Mouse (Mus musculus): ENCODE results near the gene Amer3. TPM values are rescaled to one million over a fixed set of nuclear protein-coding genes. Genes with fewer than 3 reads are reported as not detected.
"Not testable (repeated sequence)": the region's sequence is repeated elsewhere in the genome, so short reads cannot be mapped to it uniquely, and the experiment has no call there.

The Amer3 gene
- total RNA-seq (2021) = 10 to 100 TPM; 24.9 to 28.5 TPM

DNA sequence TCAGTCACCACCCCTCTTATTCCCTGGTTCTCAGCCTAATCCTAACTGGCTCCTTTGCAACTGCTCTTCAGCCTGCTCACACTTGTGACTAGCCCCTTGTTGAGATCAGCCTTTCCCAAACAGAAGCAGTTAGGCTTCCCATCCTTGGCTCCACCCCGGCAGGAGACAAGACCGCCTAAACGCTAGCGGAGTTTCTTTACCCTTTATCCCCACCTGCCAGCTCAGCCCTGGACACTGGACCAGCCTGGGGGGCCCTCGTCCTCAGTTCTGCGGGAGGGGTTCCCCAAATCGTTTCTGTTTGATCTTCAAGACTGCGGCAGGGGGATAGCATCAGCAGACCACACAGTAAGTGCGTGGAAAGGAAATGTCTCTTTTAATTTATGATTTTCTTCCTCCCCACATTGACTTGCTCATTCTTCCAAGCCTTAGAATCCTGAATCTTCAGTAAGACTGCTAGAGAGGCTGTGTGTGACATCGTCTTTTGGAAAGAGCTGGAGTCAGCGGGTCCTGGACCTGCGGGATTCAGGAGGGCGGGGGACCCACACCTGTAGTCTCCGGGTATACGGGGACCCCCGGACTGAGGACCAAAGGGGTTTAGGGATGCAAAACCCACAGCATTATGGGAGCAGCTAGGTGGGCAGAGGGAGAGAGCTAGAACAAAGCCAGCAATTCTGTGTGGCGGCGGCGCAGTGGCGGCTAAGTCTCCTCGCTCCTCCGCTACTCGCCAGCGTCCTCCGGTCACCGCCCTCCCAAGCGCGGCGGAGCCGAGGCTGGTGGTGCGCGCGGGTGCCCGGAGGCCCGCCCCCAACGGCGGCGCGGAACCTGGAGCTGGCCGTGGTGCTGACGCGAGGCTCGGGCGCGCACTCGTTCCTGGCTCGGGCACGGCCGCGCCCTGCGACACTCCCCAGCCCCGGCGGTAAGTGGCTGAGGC is at the start of gene Amer3:
Gene Amer3 (plus strand): TSS at position 807 of the 931 bp plus-strand sequence.
- intact Hi-C loops (cut with DNase I) = no loop called here
- DNase-seq (ENCODE audit: low spot score in 2 of 2) = peak; percentile 82 to 90

DNA sequence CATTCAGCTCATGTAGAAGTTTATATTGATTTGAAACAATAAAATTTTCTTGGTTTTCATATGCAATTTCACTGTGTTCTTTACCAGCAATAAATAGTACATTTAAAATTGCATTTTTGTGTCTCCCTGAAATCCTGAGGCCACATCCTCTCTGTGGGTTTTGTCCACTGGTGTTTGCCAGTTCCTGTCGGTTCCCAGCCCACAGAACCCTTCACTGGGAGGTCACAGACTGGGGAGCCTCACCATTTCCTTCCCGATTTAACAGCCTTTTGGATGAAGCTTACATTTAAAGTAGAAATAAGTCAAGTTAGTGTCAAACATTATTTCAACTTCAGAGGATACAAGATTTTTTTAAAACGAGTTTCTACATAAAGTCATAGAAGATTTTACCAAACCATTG is 44.9 kb upstream of the Amer3 start:
- intact Hi-C loops (cut with DNase I); DNase-seq (ENCODE audit: low spot score in 2 of 2): not testable (repeated sequence)

DNA sequence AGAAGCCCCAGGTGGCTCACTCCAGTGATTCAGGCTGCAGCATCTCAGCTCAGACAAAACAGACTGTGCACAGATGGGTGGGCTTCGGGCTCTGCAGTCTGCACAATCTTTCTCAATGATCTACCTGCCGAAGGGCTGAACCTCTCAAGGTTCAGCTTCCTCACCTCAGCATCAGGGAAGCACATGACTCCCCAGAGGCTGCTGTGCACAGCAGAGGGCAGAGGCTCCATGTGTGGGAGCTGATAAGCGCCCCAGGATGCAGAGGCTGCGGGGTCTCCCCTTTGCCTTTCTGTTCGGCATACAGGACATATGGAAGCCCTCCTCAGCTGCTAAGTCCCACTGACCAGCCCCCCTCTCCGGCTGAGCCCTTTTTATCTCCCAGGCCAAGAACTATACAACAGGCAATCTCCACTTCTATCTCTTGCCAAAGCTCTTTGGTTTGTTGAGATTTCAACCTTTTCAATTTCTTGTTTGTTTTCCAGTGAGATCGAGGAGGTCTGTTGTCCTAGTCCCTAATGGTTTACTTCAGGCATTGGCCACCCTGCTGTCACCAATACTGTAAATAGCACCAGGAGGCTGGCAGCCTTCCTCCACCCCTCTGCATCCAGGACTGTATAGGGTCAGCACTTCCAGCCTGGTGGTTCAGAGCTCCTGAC is 44.3 kb upstream of the Amer3 start, which contains the start of gene Cfc1:
Gene Cfc1 (plus strand): TSS at position 606 of the 656 bp plus-strand sequence.
- DNase-seq (ENCODE audit: low spot score in 2 of 2); intact Hi-C loops (cut with DNase I): not testable (repeated sequence)

DNA sequence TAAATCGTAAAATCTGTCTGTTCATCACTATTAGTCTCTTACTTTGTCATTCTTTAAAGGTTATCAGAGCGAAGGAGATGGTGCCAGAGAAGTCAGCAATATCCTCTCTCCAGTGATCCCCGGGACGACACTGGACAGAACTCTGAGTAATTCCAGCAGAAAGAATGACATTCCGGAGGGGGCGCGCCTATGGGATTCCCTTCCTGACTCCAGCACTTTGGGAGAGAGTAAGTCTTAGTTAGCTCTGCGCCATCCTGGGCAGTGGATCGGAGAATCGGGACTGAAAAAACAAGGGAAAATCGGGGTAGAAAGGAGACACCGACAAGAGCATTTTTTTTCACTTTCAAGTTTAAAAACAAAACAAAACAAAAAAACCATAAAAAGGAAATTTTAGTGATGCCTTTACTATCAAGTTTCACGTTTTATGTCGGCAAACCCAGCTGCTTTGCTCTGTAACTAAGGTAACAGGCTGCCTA is 43.1 kb upstream of the Amer3 start:
- no peak for DNase-seq (ENCODE audit: low spot score in 2 of 2)
- intact Hi-C loops (cut with DNase I) = no loop called here

DNA sequence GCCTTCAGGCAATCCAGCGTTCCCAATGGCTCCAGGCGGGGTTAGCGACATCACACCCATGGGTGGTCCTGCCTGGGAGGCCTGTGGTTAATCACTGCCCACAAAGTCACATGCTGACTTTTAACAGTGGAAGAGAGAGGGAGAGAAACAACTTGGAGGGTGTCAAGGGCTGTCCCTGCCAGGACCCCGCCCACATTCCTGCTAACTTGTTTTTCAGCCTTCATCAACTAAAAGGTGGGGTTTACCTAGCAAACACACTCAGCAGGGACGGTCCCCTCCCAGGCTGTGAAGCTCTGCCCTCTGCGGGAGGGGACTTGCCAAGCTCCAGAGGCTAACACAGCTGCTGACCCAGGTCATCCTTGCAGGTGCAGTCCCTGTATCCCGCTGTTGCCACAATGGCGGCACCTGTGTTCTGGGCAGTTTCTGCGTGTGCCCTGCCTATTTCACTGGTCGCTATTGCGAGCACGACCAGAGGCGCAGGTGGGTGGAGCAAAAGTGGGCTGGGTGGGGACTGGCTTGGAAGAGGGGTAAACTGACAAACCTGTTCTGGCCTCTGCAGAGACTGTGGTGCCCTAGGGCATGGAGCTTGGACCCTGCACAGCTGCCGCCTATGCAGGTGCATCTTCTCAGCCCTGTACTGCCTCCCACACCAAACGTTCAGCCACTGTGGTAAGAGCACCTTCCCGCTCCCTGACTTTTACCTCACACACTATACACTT is 42.5 kb upstream of the Amer3 start:
- intact Hi-C loops (cut with DNase I) = no loop called here
- no peak for DNase-seq (ENCODE audit: low spot score in 2 of 2)

DNA sequence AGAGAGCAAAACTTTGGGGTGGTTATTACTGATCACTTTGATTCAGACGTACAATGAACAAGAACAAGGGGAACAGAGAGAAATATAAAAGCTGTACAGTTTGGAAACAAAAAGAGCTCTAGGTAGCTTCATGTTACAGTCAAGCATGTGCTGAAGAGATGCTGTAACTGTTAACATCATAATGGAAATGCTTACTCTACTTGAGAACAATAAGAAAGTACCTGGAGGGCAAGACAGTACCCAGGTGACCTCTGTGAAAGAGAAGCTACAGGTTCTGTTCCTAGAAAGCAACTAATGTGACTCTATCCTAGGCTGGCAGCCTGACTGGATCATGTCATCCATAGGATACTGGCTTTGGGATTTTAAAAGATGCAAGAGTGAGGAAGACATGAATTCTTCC is 32.4 kb upstream of the Amer3 start:
- intact Hi-C loops (cut with DNase I) = no loop called here

DNA sequence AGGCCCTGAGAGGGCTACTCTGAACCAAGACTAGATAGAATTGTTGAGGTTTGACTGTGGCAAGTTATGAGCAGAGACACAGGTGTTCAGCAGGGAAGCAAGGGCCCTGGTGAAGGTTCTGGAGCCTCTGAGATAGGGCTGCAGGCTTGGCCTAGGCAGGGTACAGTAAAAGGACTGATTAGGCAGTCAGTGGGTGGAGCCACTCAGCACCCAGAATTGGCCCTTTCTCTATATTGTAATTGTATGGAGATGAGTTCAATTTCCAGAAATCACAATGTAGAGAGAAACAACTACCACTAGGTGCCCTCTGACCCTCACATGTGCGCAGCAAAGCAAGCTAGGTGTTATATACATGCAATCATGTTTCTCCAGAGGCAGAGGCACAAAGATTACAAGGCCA is 25.8 kb upstream of the Amer3 start:
- DNase-seq (ENCODE audit: low spot score in 2 of 2) = no peak
- intact Hi-C loops (cut with DNase I) = no loop called here

More for the DNA sequence above, 32.4 kb upstream of the Amer3 start:
- no peak for DNase-seq (ENCODE audit: low spot score in 2 of 2)

DNA sequence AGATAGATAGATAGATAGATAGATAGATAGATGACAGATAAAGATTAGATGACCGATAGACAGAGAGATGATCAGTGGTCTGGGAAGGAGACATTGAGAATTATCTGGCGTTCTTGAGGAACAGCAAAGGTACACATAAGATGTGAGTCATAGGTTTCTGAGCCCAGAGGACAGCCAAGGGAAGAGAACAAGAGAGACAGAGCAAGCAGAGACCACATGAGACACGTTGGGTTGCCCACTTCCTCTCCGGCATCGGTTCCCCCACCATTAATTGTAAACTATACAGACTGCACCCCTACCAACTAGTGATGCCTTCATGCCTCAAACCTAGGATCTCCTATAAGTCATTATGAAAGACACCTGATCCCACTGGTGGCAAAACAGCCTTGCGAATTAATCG is 25.2 kb upstream of the Amer3 start:
- intact Hi-C loops (cut with DNase I) = no loop called here
- no peak for DNase-seq (ENCODE audit: low spot score in 2 of 2)

DNA sequence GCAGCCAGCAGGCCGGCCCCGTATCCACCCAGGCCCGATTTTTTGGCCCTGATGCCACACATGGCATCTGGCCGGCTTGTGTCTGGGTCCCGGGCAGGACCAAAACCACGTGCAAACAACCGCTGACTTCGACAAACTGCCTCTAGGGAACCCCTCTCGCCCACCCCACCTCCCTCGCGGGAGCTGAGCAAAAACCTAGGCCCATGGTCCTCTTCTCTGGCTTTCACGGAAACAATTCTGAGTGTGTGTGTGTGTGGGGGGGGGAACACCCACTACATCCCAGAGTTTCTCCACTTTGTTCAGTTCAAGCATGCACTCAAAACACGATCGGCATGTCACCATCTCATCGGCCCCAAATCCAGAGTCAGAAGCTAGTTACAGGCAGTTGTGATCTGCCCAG is 18.6 kb upstream of the Amer3 start, which contains the start of gene Prss40:
Gene Prss40 (minus strand): TSS at position 101 of the 400 bp plus-strand sequence.
- DNase-seq (ENCODE audit: low spot score in 2 of 2) = no peak
- intact Hi-C loops (cut with DNase I) = no loop called here

DNA sequence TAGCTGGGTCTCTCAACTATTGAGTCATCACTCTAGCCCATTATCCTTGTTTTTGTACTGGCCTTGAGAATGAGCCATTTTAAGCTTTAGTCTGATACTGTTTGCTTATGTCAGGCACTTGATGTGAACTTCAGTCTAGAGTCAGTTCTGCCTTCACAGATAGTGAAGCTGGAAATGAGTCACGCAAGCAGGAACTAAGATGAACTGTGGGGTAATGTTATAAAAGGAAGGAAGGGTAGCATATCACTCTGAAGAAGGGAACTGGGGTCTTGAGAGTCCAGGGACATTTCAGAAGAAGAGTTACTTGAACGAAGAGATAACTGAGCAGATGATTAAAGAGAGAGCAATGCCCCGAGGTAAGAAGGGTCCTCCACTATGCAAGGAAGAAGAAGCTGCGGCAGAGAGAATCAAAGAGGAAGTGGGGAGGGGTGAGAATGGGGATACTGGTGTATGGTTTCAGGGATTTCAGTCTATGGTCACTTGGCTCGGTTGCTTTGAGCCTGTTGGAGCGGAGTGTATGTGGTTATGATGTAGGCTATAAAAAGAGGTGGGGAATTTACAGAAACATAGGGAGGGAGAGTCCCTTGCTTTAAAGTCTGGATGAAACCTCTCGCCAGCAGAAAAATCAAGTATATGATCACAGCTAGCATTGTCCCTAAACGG is 14.9 kb upstream of the Amer3 start:
- no peak for DNase-seq (ENCODE audit: low spot score in 2 of 2)
- intact Hi-C loops (cut with DNase I) = no loop called here

DNA sequence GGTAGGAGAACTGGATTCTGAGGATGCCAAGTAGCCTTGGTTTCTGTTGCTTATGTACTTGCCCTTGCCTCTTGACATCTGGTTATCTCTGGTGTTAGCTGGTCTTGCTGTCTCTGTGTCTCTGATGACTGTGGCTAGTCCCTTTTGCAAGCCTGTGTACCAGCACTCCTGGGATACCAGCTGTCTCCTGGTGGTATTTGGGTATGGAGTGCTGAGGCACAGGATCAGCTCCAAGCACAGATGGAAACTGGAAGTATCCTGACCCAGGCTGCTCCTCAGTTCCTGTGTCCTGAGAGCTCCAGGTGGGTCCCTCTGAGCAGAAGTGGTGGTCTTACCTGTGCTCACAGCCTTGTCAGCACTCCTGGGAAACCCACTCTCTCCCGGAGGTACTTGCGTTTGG is 11.3 kb upstream of the Amer3 start:
- intact Hi-C loops (cut with DNase I) = no loop called here
- no peak for DNase-seq (ENCODE audit: low spot score in 2 of 2)

DNA sequence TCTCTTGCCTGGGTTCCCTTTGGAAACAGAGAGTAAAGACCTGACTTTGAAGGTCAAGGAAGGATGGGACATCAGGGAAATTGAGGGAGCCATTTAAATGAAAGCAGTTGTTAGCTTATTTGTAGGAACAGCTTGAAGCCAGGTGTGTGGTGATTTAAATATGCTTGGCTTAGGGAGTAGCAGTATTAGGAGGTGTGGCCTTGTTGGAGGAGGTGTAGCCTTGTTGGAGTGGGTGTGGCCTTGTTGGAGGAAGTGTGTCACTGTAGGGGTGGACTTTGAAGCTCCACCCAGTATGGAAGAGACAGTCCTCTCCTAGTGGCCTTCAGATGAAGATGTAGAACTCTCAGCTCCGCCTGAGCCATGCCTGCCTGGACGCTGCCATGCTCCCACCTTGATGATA is 9.6 kb upstream of the Amer3 start:
- intact Hi-C loops (cut with DNase I) = no loop called here
- no peak for DNase-seq (ENCODE audit: low spot score in 2 of 2)

DNA sequence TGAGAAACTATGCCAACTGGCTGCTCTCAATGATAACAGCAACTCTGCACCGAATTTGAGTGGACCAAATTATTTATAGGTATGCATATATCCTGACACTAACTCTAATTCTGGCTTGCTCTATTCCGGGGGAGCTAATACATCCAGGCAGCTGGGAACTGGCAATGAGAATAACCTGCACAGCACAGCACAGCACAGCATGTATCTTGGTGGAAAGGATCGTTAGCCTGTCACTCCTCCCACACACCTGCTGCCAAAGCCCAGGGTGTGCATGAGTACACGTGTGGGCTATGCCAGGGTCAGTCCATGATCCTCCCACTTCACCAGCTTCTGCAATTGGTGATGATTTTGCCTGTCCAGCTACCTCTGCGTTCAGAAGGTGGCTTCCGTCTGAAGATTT is 8.0 kb upstream of the Amer3 start:
- intact Hi-C loops (cut with DNase I) = no loop called here
- peak; percentile 55 to 69 for DNase-seq (ENCODE audit: low spot score in 2 of 2)

DNA sequence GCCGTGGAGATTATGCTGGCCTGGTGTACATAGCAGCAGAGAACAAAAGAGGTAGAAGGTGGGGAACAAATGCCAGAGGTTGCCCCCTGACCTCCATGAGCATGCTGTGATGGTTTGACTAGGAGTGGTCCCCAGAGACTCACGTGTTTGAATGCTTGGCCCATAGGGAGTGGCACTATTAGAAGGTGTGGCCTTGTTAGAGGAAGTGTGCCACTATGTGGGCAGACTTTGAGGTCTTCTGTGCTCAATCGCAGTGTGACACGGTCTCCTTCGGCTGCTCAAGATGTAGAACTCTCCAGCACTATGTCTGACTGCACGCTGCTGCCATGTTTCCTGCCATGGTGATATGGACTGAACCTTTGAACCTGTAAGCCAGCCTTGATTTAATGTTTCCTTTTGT is 6.2 kb upstream of the Amer3 start:
- no peak for DNase-seq (ENCODE audit: low spot score in 2 of 2)
- intact Hi-C loops (cut with DNase I) = no loop called here

DNA sequence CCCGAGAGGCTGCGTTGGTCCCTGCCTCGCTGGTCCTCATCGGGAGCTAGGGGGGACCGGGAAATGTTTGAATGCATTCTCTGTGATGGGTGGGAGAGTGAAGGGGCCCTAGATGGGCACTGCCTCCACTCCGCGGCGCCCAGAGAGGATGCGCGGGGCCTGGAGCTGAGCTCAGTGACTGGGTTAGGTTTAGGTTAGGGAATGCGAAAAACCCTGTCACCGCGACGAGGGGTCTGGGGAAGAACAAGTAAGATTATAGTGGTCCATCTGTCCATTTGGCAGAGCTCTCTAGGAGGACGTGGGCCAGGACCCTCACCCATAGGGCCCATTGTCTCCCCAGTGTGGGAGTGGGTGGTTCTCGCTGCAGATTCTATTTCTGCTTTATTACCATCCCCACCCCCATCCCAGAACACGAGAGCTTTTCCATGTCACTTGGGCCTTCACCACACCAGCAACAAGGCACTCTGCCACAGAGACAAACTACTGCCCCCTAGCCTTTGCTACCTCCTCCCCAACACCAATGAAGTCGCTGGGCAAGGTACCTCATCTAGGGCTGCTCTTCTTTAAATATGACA is 412 bp downstream of the Amer3 start:
- DNase-seq (ENCODE audit: low spot score in 2 of 2) = no peak
- intact Hi-C loops (cut with DNase I) = no loop called here

DNA sequence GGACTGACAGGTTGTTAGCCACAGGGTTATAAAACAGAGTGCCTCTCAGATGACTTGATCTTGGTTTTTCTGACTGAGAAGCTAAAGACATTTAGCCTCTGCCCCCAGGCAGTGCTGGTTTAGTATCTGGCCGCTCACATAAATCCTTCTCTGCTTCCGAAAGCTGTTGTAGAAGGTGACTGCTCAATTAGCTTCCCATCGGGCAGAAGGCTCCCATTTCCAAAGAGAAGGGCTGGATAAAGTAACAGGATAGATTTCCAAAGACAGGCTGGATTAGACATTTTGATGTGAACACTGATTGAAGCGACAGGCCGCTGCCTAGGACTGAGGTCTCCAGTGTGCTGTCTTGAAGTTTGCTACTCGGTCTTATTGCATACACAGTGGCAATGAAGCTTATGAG is 2.8 kb downstream of the Amer3 start:
- intact Hi-C loops (cut with DNase I) = no loop called here
- DNase-seq (ENCODE audit: low spot score in 2 of 2) = no peak

DNA sequence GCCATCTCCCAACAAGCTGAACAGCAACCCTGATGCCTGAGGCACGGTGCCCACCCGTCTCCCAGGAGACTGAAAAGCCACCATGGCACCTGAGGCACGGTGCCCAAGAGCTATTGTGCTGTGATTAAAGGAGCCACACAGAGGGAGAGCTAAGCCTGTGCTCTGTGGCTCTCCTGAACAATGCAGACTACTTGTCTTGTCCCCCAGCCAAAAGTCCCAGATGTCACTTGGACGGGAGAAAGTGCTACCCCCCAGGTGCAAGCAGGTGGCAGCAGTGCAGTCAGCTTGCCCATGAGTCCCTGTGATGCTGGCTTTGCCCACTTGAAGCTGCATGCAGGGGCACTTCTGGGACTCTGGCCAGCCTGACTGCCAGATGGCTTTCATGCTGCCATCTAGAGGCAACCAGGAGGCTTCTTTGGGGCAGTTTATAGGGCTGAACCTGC is 4.4 kb downstream of the Amer3 start:
- intact Hi-C loops (cut with DNase I) = no loop called here
- DNase-seq (ENCODE audit: low spot score in 2 of 2) = peak; percentile 57 to 63

DNA sequence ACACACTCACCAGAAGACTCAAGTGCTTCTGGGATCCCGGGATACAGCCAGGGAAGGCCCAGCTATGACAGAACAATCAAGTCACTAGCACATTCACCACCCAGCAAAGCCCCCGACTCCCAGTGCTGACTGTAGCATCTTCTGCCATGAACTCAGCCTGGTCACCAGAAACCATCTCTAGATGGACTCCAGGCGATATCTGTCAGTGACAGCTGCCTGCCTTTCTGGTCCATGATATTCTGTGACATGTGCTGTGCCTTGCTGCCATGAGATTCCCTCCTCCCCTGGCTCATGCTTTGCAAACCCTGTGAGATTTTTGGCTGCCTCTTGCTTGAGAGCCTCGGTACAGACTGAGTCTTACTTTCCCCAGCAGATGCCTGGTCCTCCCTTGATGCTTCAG is 5.3 kb downstream of the Amer3 start:
- intact Hi-C loops (cut with DNase I) = no loop called here

More for the DNA sequence above, 5.3 kb downstream of the Amer3 start:
- DNase-seq (ENCODE audit: low spot score in 2 of 2) = no peak

Data from left cerebral cortex, postnatal 36 days (tissue).